Mouse (Mus musculus): ENCODE data around the gene 4930555G01Rik.
"Not testable (repeated sequence)": the region's sequence is repeated elsewhere in the genome, so short reads cannot be mapped to it uniquely, and the experiment has no call there.

4930555G01Rik gene

GRCm38 (mm10) chr14:5050329-5050728 lies at the start of gene 4930555G01Rik:
Gene 4930555G01Rik, plus strand, starts transcription at chr14:5050629.
- DNase-seq (ENCODE audit: low read depth in 1 of 2, low spot score in 2 of 2), result not testable (repeated sequence)

DNA sequence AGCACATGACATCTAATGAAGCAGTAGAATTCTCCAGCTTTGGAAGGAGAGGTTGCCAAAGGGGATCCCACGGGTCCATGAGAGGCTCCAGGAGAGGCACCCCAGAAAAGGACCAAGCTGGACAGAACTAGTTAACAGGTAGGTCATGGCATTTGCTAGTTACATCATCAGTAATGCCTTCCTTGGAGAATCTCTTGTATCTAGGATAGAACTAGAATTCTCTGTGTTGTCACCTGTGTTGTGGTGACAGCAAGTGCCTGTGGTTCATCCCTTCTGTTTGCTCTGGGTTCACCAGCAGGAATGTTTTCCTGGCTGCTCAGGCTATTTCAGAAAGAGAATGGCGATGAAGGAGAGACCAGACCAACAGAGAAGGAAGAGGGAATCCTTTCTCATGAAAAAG lies 34.8 kb upstream of the 4930555G01Rik start, which contains the start of gene Gm3298:
Gm3298 (plus strand) TSS at position 301 of the 400 bp plus-strand sequence.
- not testable (repeated sequence) for DNase-seq (ENCODE audit: low read depth in 1 of 2, low spot score in 2 of 2)

- not testable (repeated sequence) for DNase-seq (ENCODE audit: low read depth in 1 of 2, low spot score in 2 of 2)
Observed at GRCm38 (mm10) chr14:5070611-5071490, 20.4 kb downstream of the 4930555G01Rik start, which contains the start of gene Gm8281. Gene Gm8281, plus strand, starts transcription at chr14:5071040.
